Mouse (Mus musculus) cerebral cortex, adult 2 months (tissue): ENCODE data around the gene Stx5a.

ENCODE experiments used
- WGBS: fragments of 180-500 bp; shearing (Covaris S2); methylation state at CpG from one replicate; pipeline ENCODE4 v1.1.7; 2018; 5-methylcytosine and 5-hydroxymethylcytosine counted together

Gene Stx5a

DNA sequence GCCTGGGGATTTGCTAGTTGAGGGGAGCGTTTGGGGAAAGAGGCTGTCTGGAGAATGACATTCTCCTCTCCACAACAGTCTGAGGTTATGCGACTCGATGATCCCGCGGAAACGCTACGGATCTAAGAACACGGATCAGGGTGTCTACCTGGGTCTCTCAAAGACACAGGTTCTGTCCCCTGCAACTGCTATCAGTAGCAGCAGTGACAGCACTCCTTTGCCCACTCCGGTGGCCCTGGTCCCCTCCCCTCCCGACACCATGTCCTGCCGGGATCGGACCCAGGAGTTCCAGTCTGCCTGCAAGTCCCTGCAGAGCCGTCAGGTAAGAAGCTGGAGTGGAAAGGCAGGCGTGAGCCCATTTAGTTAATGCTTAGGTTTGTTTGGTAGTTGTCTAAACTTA lies 963 bp downstream of the Stx5a start:
- WGBS = 14% methylated on average over 14 of the region's 14 CpGs

DNA sequence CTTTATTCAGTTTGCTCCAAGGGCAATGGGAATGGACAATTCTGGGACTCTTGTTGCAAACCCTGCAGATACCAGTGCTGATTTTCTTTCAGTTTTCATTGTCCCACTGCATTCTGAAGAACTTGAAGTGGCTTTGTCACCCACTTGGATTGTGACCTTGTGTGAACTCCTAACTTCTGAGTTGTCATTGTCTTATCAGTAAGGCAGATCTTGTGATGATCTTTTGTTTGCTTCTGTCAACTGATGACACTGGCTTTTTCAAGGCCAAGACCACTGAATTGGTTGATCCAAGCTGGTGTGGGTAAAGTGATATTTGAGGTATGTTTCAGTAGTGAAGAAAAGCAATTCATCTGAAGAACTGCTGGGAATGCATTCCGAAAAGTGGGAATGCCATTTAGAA lies 4.2 kb downstream of the Stx5a start:
- WGBS = 97% methylated on average over 1 of the region's 1 CpGs

DNA sequence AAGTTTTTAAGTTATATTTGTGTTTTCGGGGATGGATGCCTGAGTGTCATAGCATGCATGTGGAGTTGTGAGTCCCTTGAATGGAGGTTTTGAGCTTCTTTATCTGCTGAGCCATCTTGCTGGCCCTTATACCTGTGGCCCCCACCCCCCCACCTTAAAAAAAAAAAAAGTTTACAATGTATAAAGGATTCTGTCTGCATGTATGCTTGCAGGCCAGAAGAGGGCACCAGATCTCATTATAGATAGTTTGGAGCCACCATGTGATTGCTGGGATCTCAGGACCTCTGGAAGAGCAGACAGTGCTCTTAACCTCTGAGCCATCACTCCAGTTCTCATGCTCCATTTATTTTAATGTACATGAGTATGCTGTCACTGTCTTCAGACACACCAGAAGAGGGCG lies 6.2 kb downstream of the Stx5a start:
- 66% methylated on average over 2 of the region's 2 CpGs for WGBS

DNA sequence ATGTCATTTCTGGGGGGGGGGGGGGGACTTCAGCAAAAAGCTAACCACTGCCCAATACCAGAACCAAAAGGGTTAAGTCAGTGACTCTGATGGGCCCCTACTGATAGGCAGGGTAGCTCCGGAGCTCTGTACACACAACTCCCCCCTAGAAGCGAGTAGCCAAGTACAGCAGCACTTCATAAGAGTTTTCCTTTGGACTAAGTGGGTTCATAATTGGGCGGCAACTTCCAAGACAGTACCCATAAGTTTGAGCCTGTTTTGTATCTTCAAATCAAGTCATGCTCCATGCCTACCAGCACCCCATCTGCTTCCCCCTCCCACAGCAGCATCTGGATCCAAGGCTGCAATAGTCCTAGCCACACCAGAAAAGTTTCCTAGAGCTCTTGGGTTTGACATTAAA lies 14.4 kb downstream of the Stx5a start:
- WGBS = 68% methylated on average over 3 of the region's 3 CpGs

DNA sequence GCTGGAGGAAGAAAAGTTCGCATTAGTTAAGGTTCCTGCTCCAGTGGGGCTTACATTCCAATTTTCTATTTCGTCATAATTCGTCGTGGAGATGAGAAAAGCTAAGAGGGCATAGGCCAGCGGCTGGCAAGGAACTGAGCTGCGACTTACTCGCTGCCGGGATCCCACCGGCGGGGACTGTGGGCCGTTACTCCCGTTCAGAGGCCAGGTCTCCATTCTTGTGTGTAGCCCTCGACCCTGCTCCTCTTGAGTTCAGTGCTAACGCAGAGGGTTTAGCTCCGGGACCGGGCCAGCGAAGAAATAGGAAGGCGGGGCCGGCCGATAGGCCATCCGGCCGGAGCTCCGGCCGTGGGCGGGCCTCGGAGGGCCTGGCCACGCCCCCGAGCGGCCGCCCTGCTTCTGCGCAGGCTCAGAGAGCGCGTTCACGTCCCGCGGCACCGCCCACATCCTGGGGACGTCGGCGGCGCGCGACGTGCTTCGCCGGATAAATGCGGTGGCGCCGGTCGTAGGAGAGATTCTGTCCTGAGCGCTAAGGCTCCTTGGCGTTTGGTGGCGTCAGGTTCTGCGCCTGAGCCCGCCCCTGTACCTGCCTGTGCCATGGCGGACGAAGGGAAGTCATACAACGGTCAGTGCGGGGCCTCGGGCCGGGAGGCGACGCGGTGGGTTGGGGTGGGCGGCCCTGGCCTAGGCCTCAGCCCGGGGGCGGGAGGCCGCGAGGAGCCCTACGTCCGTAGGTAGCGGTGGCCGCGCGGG lies 15.6 kb downstream of the Stx5a start, which contains the start of gene Nxf1:
Nxf1 (plus strand) TSS at position 439 of the 753 bp plus-strand sequence.
- under 1% methylated on average over 75 of the region's 75 CpGs for WGBS

DNA sequence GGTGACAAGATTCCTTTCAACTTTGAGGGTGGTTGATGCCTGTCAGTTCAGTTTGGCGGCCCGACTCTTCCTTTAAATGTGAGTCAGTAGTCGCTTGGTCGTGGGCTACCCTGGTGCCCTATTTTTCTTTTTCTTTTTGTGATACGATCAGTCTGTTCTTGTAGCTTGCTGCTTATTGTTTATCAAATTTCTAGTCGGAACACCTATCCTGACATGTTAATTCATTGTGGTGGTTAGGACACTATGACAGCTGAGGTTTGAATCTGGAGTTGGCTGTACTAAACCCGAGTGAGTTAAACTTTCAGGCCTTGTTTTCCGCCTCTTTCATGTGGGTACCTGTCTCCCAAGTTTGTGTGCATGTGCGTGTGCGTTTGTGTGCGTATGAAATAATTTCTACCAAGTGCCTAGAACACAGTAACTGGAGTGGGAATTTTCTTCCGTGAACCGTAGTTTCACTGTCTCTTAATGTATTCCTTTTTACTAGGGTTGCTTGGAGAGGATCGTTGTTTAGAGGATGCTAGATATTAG lies 16.3 kb downstream of the Stx5a start:
- WGBS = under 1% methylated on average over 14 of the region's 14 CpGs

DNA sequence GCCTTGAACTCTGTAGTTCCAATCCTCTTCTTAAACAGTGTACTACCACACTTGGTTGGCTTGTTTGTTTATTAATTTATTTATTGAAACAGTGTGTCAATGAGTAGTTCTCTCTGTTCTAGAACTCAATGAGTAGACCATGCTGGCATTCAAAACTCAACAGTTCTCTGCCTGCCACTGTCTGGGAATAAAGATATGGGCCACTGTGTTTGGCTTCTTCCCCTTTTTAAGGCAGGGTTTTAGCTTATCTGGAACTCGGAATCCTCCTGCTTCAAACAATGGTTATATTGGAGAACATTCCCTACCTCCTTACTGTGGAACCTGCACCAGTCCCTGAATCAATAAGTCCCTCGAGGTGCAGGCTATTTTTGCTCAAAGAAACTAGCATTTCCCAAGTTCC lies 17.7 kb downstream of the Stx5a start:
- WGBS = 81% methylated on average over 2 of the region's 2 CpGs

DNA sequence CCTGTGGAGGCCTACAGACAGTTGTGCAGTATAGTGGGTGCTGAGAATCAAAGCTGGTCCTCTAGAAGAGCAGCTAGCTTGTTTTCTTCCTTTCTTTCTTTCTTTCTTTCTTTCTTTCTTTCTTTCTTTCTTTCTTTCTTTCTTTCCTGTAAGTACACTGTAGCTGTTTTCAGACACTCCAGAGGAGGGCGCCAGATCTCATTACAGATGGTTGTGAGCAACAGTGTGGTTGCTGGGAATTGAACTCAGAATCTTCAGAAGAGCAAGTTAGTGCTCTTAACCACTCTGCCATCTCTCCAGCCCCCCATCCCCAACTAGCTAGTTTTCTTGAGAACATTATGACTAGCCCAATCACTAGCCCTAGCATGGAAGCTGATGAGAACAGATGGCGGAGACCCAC lies 19.5 kb downstream of the Stx5a start:
- 98% methylated on average over 2 of the region's 2 CpGs for WGBS

DNA sequence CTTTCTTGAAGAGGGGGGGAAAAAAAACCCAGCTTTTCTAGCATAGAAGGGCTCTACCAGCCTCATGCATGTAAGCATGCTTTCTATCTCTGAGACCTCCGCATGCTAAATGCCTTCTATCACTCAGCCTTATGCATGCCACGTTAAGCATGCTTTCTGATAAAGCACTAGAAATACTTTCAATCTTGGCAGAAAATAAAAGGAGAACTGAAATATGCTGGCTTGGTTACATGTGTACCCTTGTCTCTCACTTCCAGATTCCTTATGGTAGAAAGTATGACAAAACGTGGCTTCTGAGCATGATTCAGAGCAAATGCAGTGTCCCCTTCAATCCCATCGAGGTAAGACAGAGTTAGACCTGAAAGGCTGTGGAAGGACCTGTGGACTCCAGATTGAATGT lies 22.1 kb downstream of the Stx5a start:
- 68% methylated on average over 4 of the region's 4 CpGs for WGBS

DNA sequence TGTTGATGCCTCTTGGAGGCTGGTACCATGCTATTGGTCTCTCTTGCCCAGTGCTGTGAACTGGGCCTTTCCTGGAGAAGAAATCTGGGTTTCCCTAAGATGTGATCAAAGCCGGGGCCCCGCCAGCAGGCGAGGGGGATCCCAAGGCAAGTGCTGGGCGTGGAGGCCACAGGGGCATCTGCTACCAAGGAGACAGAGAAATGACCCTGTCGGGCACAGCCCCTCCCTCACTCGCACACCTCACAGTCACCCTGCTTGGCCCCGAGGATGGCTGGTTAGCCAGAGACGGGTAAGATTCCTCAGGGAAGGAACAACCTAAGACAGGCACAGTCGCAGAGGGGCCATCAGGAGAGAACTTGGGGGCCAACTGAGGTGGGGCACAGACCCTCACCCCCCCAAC lies 24.3 kb downstream of the Stx5a start:
- 97% methylated on average over 9 of the region's 9 CpGs for WGBS

DNA sequence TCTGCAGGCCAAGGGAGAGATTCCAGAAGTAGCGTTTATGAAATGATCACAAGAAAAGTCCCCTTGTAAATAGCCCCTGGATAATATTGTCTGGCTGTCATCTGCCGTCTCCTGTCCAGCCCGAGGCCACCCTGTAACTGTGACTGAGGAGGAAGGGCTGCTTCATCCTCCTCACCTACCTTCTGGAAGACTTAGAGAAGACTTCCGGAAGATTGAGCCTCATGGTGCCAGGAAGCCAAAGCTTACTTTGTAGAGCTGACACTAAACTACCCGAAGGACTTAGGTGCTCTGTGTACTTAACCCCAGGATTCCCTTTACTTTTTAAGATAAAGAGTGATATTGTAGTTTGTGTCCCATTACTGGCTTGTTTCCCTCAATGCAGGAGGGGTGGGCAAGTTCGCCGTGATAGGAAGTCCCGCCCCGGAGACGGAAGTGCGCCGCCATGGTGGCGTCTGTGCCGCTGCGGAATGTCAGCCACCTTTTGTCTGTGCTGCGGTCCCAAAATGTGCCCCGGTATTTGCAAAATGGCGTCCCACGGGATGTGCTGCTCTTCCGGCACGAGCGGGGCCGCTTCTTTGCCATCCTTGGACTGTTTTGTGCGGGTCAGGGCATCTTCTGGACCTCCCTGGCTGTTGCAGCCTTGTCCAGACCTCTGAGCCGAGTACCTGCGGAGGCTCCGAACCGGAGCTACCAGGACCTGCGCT lies 29.5 kb downstream of the Stx5a start, which contains the start of gene Tmem223:
Tmem223 (plus strand) TSS at position 430 of the 704 bp plus-strand sequence.
- 14% methylated on average over 29 of the region's 29 CpGs for WGBS

DNA sequence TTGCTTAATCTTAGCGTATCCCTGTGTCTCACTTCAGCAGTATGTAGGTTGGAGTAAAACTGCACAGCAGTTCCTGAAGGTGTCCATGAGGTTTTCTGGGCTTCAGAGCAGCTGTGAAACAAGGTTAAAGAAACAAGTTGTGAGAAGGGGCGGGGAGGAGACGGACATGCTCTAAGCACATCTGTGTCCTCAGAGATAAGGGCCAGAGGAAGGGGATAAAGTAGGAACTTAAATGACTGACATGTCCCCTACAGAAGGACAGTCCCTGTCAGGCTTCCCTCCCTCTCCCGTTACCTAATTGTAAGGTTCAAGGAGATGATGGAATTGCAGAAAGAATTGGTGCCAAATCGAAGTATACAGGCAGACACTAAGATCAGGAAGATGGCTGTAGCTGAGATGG lies 31.8 kb downstream of the Stx5a start:
- 67% methylated on average over 5 of the region's 5 CpGs for WGBS

DNA sequence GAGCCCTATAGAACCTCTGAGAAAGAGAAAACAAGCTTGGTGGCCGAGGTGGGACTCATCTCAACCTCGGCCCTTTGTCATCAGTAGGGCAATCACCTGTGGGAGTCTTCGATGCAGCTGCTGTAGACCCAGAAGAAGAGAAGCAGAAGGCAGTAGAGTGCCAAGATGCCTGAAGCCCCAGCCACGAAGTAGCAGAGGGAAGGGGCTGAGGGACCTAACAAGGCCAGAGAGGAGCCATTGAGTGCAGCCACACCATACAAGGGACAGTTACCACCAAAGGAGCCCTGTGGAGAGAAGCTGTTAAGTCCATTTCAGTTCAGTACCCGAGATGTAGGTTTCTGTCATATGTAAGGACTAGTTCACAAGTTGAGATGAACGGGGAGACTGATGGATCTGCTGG lies 32.2 kb downstream of the Stx5a start:
- WGBS = 47% methylated on average over 6 of the region's 6 CpGs

DNA sequence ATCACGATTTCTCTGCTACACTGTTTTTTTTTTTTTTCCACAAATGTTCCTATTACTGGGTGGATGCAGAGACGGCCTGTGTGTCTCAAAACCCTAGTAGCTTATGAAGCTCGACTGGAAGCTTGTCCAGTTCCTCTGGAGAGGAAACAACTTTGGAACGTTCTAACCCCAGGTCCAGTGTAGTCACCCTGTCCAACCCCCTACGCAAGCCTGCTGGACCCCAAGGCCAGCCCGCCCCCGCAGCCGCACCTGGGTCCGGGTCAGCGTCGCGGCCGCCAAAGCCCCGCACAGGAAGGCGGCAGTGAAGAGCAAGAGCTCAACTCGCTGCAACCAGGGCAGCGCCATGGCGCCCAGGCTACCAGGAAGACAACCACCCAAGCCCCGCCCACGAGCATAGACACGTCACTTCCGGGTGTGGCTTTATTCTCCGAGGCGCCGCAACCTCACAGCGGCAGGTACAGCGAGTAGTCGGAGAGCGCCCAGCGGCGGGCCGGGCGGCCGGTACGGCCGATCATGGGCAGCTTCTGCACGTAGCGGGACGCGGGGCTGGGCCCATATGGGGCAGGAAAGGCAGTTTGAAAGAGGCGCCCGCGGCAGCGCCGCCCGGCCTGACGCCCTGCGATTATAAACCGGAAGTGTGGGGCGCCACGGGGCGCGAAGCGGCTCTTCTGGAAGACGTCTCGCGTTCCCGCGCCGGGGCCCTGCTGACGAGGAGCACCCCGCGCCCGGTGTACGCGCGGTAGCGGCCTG lies 33.0 kb downstream of the Stx5a start, which contains the start of gene Tmem179b:
Tmem179b (minus strand) TSS at position 382 of the 750 bp plus-strand sequence.
- under 1% methylated on average over 68 of the region's 68 CpGs for WGBS

DNA sequence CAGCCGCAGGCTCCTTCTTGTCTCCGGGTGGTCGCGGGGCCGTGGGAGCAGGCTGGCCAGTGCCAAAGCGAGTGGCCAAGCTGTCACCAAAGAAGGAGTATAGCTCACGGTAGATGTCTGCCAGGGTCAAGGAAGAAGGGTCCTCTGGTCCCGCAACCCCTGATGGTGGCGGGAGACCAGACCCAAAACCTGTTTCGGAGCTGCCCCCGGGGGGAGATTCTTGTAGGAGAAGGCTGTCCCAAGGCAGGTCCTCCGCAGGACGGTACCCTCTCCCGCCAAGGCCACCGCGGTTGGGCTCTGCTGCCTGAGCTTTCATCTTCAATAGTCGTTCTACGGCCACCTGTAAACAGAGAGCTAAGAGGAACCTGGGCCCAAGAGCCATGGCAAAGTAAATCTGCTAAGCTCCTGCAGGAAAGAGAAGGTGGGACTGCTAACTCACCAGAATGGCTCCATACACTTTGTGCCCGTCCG lies 33.8 kb downstream of the Stx5a start:
- 3% methylated on average over 20 of the region's 20 CpGs for WGBS

DNA sequence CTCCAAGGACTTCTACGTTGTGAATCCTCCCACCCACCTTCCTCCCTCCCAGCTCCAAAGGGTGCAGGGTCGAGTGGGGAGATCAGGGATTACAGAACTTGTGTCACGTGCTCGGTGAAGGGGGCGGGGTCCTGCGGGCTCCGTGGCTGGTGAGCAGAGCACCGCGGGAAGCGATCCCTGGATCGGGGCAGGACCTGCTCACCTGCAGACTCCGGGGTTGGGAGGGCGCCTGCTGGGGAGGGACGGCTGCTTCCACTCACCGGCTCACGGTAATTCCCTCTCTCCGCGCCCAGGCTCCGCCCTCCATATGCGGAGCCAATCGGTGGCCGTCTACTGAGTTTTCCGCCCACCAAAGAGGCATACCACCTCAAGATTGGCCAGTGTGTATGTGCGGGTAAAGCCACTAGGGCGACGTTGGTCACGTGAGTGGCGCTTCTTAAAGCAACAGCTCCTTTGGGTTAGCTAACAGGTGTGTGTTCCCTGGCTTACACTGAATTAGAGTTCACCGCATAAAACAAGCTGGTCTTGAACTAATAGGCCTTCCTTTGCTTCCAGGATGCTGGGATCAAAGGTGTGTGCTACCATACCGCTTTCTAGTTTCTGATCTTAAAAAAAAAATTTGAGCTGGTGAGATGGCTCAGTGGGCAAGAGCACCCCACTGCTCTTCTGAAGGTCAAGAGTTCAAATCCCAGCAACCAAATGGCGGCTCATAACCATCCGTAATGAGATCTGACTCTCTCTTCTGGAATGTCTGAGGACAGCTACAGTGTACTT lies 45.0 kb downstream of the Stx5a start, which contains the start of gene Taf6l:
Taf6l (minus strand) TSS at position 410 of the 774 bp plus-strand sequence.
- WGBS = under 1% methylated on average over 32 of the region's 32 CpGs

DNA sequence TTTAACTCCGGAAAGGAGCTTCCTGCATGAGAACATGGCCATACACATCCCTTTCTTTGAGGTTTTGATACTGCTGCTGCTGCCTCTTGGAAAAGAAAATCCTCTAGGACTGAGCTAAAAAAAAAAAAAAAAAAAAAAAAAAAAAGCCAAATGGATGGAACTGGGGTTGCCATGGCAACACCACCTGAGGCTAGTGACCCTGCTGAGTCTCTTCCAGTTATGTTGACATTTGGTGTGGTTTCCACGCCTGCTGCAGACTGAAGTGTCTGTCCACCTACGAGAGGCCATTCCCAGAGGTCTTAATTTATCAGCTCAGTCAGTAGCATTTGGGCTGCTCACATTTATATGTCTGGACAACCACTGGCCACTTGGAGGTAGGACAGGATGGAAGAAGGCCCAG lies 47.3 kb downstream of the Stx5a start:
- 20% methylated on average over 3 of the region's 3 CpGs for WGBS

DNA sequence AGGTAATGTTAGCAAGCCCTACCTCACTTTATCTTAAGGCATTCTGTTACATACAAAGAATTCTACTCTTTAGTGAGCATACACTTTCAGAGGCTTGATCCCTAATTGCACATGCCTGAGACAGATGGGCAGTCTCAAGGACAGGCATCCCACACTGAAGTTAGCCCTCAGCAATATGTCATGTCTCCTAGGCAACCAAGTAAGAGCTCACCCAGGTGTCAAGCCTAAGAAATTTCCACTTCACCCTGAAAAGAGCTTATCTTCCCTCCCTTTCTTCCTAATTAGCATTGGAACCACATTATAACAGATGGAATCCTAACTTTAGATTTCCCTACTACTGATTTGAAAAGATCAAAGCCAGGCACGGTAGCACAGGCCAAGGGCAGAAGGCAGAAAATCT lies 48.0 kb downstream of the Stx5a start:
- 28% methylated on average over 1 of the region's 1 CpGs for WGBS

DNA sequence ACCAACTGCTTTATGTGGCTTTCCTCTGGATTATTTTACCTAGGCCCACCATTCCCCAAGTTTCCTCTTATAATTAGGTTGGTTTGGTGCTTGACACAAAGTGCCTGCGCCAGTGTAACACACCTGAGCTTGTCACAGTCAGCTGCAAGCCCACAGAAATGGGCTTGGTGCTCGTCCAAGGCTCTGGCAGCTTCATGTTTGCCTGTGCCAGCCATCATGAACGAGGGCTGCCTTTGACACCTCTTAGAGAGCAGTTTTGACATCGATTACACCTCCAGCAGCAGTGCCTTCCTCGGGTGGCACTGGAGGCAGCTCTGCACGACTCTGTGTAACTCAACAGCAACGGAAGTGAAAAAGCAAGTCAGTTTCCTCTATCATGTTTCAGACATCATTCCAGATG lies 49.0 kb downstream of the Stx5a start:
- WGBS = 54% methylated on average over 7 of the region's 7 CpGs

DNA sequence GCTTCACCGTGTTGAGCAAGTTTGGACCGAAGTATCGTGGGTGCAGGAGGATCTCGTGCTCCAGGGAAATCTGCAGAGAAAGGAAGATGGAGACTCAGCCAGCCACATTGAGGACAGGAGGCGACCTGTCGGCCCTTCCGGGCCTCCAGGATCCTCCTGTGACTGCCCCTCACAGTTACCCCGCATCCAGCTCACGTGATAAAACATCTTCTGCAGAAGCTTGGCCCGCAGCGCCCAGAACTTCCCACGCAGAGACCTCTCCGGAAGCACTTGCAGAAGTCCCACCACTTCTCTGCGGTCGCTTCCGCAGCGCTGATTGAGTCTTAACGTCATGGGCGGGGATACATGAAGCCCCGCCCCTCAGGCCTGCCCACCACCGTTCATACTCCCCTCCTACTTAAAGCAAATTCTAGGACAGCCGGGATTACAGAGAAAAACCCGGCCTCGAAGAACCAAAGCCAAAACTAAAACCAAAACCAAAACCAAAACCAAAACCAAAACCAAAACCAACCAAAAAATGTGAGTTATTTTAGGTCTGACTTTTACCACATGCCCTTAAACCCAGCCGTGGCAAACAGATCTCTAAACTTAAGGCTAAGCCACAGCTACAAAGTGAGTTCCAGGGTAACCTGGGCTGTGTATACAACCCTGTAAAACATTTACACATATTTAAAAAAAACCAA lies 57.2 kb downstream of the Stx5a start, which contains the start of gene Polr2g:
Polr2g (minus strand) TSS at position 314 of the 683 bp plus-strand sequence.
- under 1% methylated on average over 25 of the region's 25 CpGs for WGBS
